Mouse (Mus musculus): ENCODE data around the gene Add2. TPM values are rescaled to one million over a fixed set of nuclear protein-coding genes. Genes with fewer than 3 reads are reported as not detected.
A peak's percentile ranks its signal among the peaks of the same experiment; 100 is the strongest.

Add2 gene
- polyA plus RNA-seq, 1 experiment, result 0.80 TPM

DNA sequence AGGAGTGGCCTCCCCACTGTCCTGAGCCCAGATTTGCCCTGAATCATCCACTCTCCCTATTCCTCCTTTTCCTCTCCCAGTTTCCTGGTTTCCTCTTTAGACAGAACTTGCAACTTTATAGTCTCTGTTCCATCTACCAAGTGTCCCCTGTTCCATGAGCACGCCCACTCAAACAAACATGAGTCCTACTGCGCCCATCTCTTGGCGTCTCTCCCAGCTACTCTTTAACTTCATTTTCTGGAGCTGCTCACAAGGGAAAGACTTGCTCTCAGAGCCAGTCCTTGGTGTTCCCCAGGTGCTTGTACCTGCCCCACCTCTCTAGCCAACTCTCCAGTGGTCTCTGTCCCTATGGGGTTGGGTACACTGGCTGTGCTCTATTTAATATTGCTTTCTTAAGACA is 87.4 kb downstream of the Add2 start:
- 80% methylated on average over 3 of the region's 3 CpGs for WGBS
- TF ChIP-seq POLR2A (IDR thresholded peaks at IDR 0.05; ENCODE audit: borderline replicate concordance, extremely low read depth, low read depth, low read length) (no peak), CTCF (IDR thresholded peaks at IDR 0.05; ENCODE audit: insufficient read depth, low read length) (no peak)
- Histone ChIP-seq H3K4me1 (ENCODE audit: control insufficient read depth, insufficient read depth, low read length) (no peaks in the 10 kb centered on the region), H3K4me3 (replicated peaks; ENCODE audit: extremely low read depth, low read depth, low read length) (no peak overlapping the region)
- DNase-seq, result no peak

DNA sequence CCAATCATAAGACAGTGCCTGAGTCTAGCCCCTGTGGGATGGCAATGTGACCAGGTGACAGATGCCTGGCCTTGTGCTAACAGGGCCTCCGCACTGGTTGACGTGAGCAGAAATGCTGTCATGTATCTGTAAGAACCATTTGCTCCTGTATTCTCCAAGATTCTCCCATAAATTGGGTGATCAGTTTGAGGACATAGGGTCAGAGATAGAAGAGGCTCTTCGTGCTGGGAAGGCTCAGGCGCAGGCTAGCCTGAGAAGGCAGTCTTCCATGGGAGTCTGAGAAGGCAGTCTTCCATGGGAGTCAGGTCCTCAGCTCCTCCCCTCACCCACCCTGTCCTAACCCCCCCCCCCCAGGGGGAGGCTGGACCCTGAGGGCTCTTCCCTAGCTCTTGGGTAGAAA is 94.6 kb downstream of the Add2 start:
- 91% methylated on average over 4 of the region's 4 CpGs for WGBS
- no peaks in the 10 kb centered on the region for H3K4me1 ChIP-seq (ENCODE audit: control insufficient read depth, insufficient read depth, low read length)
- H3K4me3 ChIP-seq (replicated peaks; ENCODE audit: extremely low read depth, low read depth, low read length), result no peak overlapping the region
- TF ChIP-seq POLR2A (IDR thresholded peaks at IDR 0.05; ENCODE audit: borderline replicate concordance, extremely low read depth, low read depth, low read length) (no peak), CTCF (IDR thresholded peaks at IDR 0.05; ENCODE audit: insufficient read depth, low read length) (no peak)
- no peak for DNase-seq

DNA sequence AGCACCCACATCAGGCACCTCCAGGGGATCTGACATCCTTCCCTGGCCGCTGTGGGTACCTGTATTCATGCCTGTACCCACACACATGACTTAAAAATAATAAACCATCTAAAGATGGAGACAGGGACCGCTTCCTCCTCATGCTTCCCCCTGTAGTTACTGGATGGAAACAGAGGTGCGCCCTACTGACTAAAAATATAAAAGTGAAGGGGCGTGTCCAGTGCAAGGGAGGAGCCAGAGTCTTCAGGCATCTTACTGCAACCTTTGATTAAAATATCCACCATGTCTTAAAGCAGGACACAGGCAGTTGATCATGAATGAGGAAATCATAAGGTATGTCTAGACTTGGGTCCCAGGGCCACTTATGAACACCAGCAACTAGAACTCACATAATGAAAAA is 97.3 kb downstream of the Add2 start:
- no peak for DNase-seq
- TF ChIP-seq POLR2A (IDR thresholded peaks at IDR 0.05; ENCODE audit: borderline replicate concordance, extremely low read depth, low read depth, low read length), result no peak
- TF ChIP-seq CTCF (IDR thresholded peaks at IDR 0.05; ENCODE audit: insufficient read depth, low read length), result no peak
- H3K4me3 ChIP-seq (replicated peaks; ENCODE audit: extremely low read depth, low read depth, low read length), result no peak overlapping the region
- H3K4me1 ChIP-seq (ENCODE audit: control insufficient read depth, insufficient read depth, low read length), result no peaks in the 10 kb centered on the region
- WGBS, result 69% methylated on average over 4 of the region's 4 CpGs

GRCm38 (mm10) chr6:86126953-86127581 is 98.6 kb downstream of the Add2 start:
- Histone ChIP-seq H3K4me3 (replicated peaks; ENCODE audit: extremely low read depth, low read depth, low read length) (no peak overlapping the region), H3K4me1 (ENCODE audit: control insufficient read depth, insufficient read depth, low read length) (no peaks in the 10 kb centered on the region)
- peak; percentile 33 for DNase-seq
- WGBS, result 50% methylated on average over 2 of the region's 2 CpGs
- peak; percentile 52 for TF ChIP-seq CTCF (IDR thresholded peaks at IDR 0.05; ENCODE audit: insufficient read depth, low read length)
- TF ChIP-seq POLR2A (IDR thresholded peaks at IDR 0.05; ENCODE audit: borderline replicate concordance, extremely low read depth, low read depth, low read length), result no peak

- TF ChIP-seq CTCF (IDR thresholded peaks at IDR 0.05; ENCODE audit: insufficient read depth, low read length) (peak; percentile 65), POLR2A (IDR thresholded peaks at IDR 0.05; ENCODE audit: borderline replicate concordance, extremely low read depth, low read depth, low read length) (no peak)
- DNase-seq, result no peak
- 52% methylated on average over 4 of the region's 4 CpGs for WGBS
- Histone ChIP-seq H3K4me3 (replicated peaks; ENCODE audit: extremely low read depth, low read depth, low read length) (no peak overlapping the region), H3K4me1 (ENCODE audit: control insufficient read depth, insufficient read depth, low read length) (no peaks in the 10 kb centered on the region)
Observed at GRCm38 (mm10) chr6:86128504-86128903, 100.0 kb downstream of the Add2 start.

DNA sequence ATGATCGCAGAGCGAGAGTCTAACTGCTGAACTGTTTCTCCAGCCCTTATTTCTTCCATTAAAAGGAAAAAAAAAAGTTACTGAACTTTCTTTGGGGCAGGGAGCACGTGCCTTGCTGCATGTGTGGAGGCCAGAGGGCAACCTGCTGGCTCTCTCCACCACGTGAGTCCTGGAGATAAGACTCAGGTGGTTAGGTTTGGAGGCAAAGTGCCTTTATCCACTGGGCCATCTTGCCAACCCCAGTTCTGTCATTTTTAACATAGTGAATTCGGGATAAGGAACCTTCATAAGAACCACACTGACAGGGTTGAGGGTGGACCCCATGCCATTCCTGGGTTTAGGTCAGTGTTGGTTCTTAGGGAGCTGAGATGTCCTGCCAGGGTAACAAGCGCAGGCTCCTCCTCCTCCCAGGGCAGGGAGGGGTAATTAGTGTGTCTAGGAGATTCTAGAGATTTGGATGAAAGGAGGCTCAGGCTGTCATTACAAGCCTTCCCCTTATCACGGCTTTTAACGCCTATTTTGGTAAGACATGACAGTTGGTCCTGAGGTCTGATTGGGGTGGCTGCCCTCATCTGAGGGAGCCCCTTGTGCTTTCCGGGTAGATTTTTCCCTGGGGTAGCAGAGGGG is 101.5 kb downstream of the Add2 start:
- WGBS, result 54% methylated on average over 9 of the region's 9 CpGs
- no peak for DNase-seq
- H3K4me1 ChIP-seq (ENCODE audit: control insufficient read depth, insufficient read depth, low read length), result no peaks in the 10 kb centered on the region
- H3K4me3 ChIP-seq (replicated peaks; ENCODE audit: extremely low read depth, low read depth, low read length), result no peak overlapping the region
- TF ChIP-seq POLR2A (IDR thresholded peaks at IDR 0.05; ENCODE audit: borderline replicate concordance, extremely low read depth, low read depth, low read length), result no peak
- TF ChIP-seq CTCF (IDR thresholded peaks at IDR 0.05; ENCODE audit: insufficient read depth, low read length), result no peak

- 44% methylated on average over 1 of the region's 1 CpGs for whole genome bisulfite sequencing
Observed at GRCm38 (mm10) chr6:86133882-86134281, 105.4 kb downstream of the Add2 start.

DNA sequence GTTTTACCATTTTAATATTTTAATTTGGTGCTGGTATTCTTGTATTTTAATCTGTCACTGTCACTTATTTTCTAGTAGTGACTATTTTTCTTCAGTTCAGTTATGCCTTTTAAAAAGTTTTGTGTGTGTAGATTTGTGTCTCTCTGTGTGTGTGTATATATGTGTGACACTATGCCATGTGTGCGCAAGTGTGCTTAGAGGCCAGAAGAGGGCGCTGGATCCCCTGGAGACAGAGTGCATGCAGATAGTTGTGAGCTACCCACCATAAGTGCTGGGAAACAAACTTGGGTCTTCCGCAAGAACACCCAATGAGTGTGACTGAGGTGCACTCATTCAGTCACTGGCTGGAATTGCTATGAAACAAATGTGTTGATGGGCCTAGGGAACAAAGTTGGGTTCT is 107.7 kb downstream of the Add2 start:
- no peaks in the 10 kb centered on the region for H3K4me1 ChIP-seq (ENCODE audit: control insufficient read depth, insufficient read depth, low read length)
- whole genome bisulfite sequencing, result 90% methylated on average over 3 of the region's 3 CpGs

More at GRCm38 (mm10) chr6:86133882-86134281, 105.4 kb downstream of the Add2 start:
- Histone ChIP-seq H3K4me1 (ENCODE audit: control insufficient read depth, insufficient read depth, low read length) (no peaks in the 10 kb centered on the region), H3K4me3 (replicated peaks; ENCODE audit: extremely low read depth, low read depth, low read length) (no peak overlapping the region)
- no peak for DNase-seq
- TF ChIP-seq POLR2A (IDR thresholded peaks at IDR 0.05; ENCODE audit: borderline replicate concordance, extremely low read depth, low read depth, low read length), result no peak
- TF ChIP-seq CTCF (IDR thresholded peaks at IDR 0.05; ENCODE audit: insufficient read depth, low read length), result no peak

GRCm38 (mm10) chr6:86141284-86141683 is 112.8 kb downstream of the Add2 start:
- 79% methylated on average over 6 of the region's 6 CpGs for WGBS
- Histone ChIP-seq H3K4me1 (ENCODE audit: control insufficient read depth, insufficient read depth, low read length) (no peaks in the 10 kb centered on the region), H3K4me3 (replicated peaks; ENCODE audit: extremely low read depth, low read depth, low read length) (no peak overlapping the region)
- DNase-seq, result no peak
- TF ChIP-seq CTCF (IDR thresholded peaks at IDR 0.05; ENCODE audit: insufficient read depth, low read length) (no peak), POLR2A (IDR thresholded peaks at IDR 0.05; ENCODE audit: borderline replicate concordance, extremely low read depth, low read depth, low read length) (no peak)

More for the DNA sequence above, 107.7 kb downstream of the Add2 start:
- DNase-seq, result no peak
- no peak overlapping the region for H3K4me3 ChIP-seq (replicated peaks; ENCODE audit: extremely low read depth, low read depth, low read length)
- TF ChIP-seq POLR2A (IDR thresholded peaks at IDR 0.05; ENCODE audit: borderline replicate concordance, extremely low read depth, low read depth, low read length), result no peak
- no peak for TF ChIP-seq CTCF (IDR thresholded peaks at IDR 0.05; ENCODE audit: insufficient read depth, low read length)

GRCm38 (mm10) chr6:86141820-86142219 is 113.3 kb downstream of the Add2 start:
- DNase-seq, result peak; percentile 66
- no peak overlapping the region for H3K4me3 ChIP-seq (replicated peaks; ENCODE audit: extremely low read depth, low read depth, low read length)
- 14% methylated on average over 3 of the region's 3 CpGs for WGBS
- peak; percentile 58 for TF ChIP-seq CTCF (IDR thresholded peaks at IDR 0.05; ENCODE audit: insufficient read depth, low read length)
- no peak for TF ChIP-seq POLR2A (IDR thresholded peaks at IDR 0.05; ENCODE audit: borderline replicate concordance, extremely low read depth, low read depth, low read length)
- H3K4me1 ChIP-seq (ENCODE audit: control insufficient read depth, insufficient read depth, low read length), result no peaks in the 10 kb centered on the region
